In the genomic region with DNA sequence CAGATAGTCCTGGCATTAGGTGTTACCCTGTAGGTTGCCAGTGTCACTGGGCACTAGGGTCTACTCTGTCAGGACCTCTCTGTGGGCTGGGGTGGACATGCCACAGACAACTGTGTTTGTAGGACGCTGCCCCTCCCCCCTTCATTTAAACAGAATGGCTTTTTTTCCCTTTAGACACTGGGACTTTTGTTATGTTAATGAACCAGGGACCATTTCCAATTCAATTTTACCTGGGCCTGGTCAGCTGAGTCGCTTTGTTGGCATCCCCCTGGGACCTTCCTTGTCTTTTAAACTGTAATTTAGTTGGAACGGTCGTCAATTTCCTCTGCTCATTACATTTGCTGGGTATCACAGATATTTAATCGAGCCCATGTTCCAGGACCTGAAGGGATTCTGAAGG, we compare ENCODE assay signal across 23 mouse cellular contexts.
DNase-seq lines count a peak whose midpoint lies in the region; ATAC-seq and TF ChIP-seq lines count a peak whose summit lies in the region.
"Had no signal": no experiment of that assay in that cellular context is flagged by ENCODE, and none has a peak within 500 bp of the region (broad histone marks: within the 10 kb centered on the region; RNA-seq: fewer than 3 reads in every experiment).

No protein-coding gene starts in this region.

- TF ChIP-seq CTCF in E14TG2a.4 (conservative IDR thresholded peaks at IDR 0.05; ENCODE audit: low read length) = no peak

- peak; percentile 51 for DNase-seq in embryo, embryonic 10.5 days (ENCODE audit: low spot score)
- DNase-seq in embryo, embryonic 10 days (ENCODE audit: low spot score) = no peak
- DNase-seq in hindbrain, embryonic 14.5 days (ENCODE audit: low spot score) = no peak
- peak; percentile 74 for DNase-seq in ZHBTc4 (ENCODE audit: low read depth, low spot score)
- DNase-seq in kidney, postnatal 10 days = no peak
- DNase-seq: adrenal gland, postnatal 10 days; cerebellum, adult 8-10 months; gastrocnemius, postnatal 25 days; heart, adult 2 months; kidney, postnatal 4 days; lung, adult 18-20 months; lung, postnatal 10 days; thymus, postnatal 25 days had no signal

- H3K9me3 ChIP-seq in hindbrain, embryonic 12.5 days (replicated peaks) = no peaks in the 10 kb centered on the region
- H3K9me3 ChIP-seq in hindbrain, embryonic 14.5 days (ENCODE audit: control insufficient read depth, low read length) = no peaks in the 10 kb centered on the region
- H3K9me3 ChIP-seq in E14TG2a.4 (ENCODE audit: low read length) = no peaks in the 10 kb centered on the region
- H3K9me3 ChIP-seq: embryonic facial prominence, embryonic 13.5 days; G1E; kidney, embryonic 15.5 days; limb, embryonic 13.5 days had no signal

- WGBS in hindbrain, embryonic 12.5 days = 23% methylated on average over 5 of the region's 5 CpGs
- 11% methylated on average over 5 of the region's 5 CpGs for WGBS in hindbrain, embryonic 14.5 days

- H3K27ac ChIP-seq in hindbrain, embryonic 12.5 days = no peak overlapping the region
- no peak overlapping the region for H3K27ac ChIP-seq in hindbrain, embryonic 14.5 days
- H3K27ac ChIP-seq: embryonic facial prominence, embryonic 13.5 days; heart, adult 2 months; kidney, embryonic 15.5 days; limb, embryonic 13.5 days; liver, embryonic 12.5 days had no signal

- no peak overlapping the region for H3K4me3 ChIP-seq in hindbrain, embryonic 12.5 days
- H3K4me3 ChIP-seq in hindbrain, embryonic 14.5 days (replicated peaks; ENCODE audit: low read length) = no peak overlapping the region
- H3K4me3 ChIP-seq in E14TG2a.4 (replicated peaks; ENCODE audit: low read length) = peak overlapping the region; percentile 39
- H3K4me3 ChIP-seq: embryonic facial prominence, embryonic 13.5 days; erythroblast, embryonic 14.5 days; heart, adult 2 months; kidney, embryonic 15.5 days; limb, embryonic 13.5 days; liver, embryonic 12.5 days had no signal

- peaks cover 22% of the 10 kb centered on the region for H3K4me1 ChIP-seq in hindbrain, embryonic 12.5 days
- peaks cover 9% of the 10 kb centered on the region for H3K4me1 ChIP-seq in hindbrain, embryonic 14.5 days (replicated peaks; ENCODE audit: control insufficient read depth, insufficient read depth, low read length)
- H3K4me1 ChIP-seq in E14TG2a.4 (replicated peaks; ENCODE audit: low read depth, low read length) = peaks cover 36% of the 10 kb centered on the region
- H3K4me1 ChIP-seq: liver, embryonic 12.5 days had no signal

- H3K9ac ChIP-seq in hindbrain, embryonic 12.5 days = no peak overlapping the region
- H3K9ac ChIP-seq in hindbrain, embryonic 14.5 days = no peak overlapping the region
- H3K9ac ChIP-seq: embryonic facial prominence, embryonic 13.5 days; kidney, embryonic 15.5 days; liver, embryonic 12.5 days had no signal

- H3K4me2 ChIP-seq in hindbrain, embryonic 12.5 days (replicated peaks) = no peak overlapping the region
- no peak overlapping the region for H3K4me2 ChIP-seq in hindbrain, embryonic 14.5 days (replicated peaks)
- H3K4me2 ChIP-seq: embryonic facial prominence, embryonic 13.5 days; kidney, embryonic 15.5 days; limb, embryonic 13.5 days; liver, embryonic 12.5 days had no signal

- peaks cover 41% of the 10 kb centered on the region for H3K27me3 ChIP-seq in hindbrain, embryonic 12.5 days
- H3K27me3 ChIP-seq in hindbrain, embryonic 14.5 days (ENCODE audit: control insufficient read depth, insufficient read depth, low read length) = peaks cover 8% of the 10 kb centered on the region
- H3K27me3 ChIP-seq in E14TG2a.4 (ENCODE audit: insufficient read depth, low read length) = no peaks in the 10 kb centered on the region
- H3K27me3 ChIP-seq: liver, embryonic 12.5 days had no signal

- no peaks in the 10 kb centered on the region for H3K36me3 ChIP-seq in hindbrain, embryonic 12.5 days
- no peaks in the 10 kb centered on the region for H3K36me3 ChIP-seq in hindbrain, embryonic 14.5 days (replicated peaks; ENCODE audit: control insufficient read depth, insufficient read depth)
- no peaks in the 10 kb centered on the region for H3K36me3 ChIP-seq in E14TG2a.4 (ENCODE audit: insufficient read depth, low read length)
- H3K36me3 ChIP-seq: embryonic facial prominence, embryonic 13.5 days; G1E; kidney, embryonic 15.5 days; limb, embryonic 13.5 days; liver, embryonic 12.5 days had no signal

- peak; percentile 23; the same call in 1 of the 2 replicates for ATAC-seq in hindbrain, embryonic 12.5 days (ENCODE audit: low FRiP score)
- no peak for ATAC-seq in hindbrain, embryonic 14.5 days (ENCODE audit: low FRiP score)
- no peak for ATAC-seq in granulocyte monocyte progenitor cell, adult 5-6 weeks (replicated peaks; ENCODE audit: poor library complexity, severe bottlenecking)
- ATAC-seq: intestine, postnatal 0 days; liver, embryonic 12.5 days had no signal

Comparison
In these comparisons a context has a peak if more than half of its experiments do, and no peak if none do; other contexts are left out.
1. DNase-seq: peak in embryo, embryonic 10.5 days (single experiment) and ZHBTc4 (single experiment); none in embryo, embryonic 10 days (single experiment), hindbrain, embryonic 14.5 days (single experiment) and kidney, postnatal 10 days (single experiment).